Mouse (Mus musculus) cerebellum, adult 2 months (tissue): ENCODE results near the gene Thoc6.

Source experiments
- CTCF ChIP-seq: fragments of 200-500 bp; IDR thresholded peaks from 2 replicates; pipeline ENCODE4 v1.5.1; 2011; ENCODE audit warnings: low read depth, mild to moderate bottlenecking, control low read depth, low read length, moderate library complexity, borderline replicate concordance; ENCODE audit not compliant: insufficient read depth
- POLR2A ChIP-seq: fragments of 200-500 bp; IDR thresholded peaks from 2 replicates; pipeline ENCODE4 v1.6.1; 2011; ENCODE audit warnings: low read length, control low read depth, borderline replicate concordance; ENCODE audit not compliant: insufficient read depth

- no peak for TF ChIP-seq CTCF
- TF ChIP-seq POLR2A: no peak
Observed at GRCm38 (mm10) chr17:23653324-23653723, 20.4 kb downstream of the Thoc6 start.
